ENCODE assay signal across 13 mouse cellular contexts in the genomic region with DNA sequence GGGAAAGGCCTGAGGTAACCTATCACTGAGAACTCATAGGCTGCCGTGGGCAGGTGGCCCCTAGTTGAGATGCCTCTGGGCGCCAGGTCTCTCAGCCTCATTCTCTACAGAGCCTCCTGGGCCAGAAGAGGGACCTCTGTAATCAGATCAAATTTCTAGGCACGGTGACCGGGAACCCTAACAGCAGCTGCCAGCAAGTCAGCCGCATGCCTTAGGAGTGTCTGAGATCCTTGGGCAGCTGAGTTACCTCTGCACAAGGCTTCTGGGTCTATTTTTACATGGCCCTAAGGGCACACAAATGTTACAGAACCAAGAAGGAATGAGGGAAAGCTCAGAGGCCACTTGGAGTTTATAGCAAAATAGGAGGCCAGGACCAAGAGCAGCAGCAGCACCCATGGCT.
"Had no signal": no experiment of that assay in that cellular context is flagged by ENCODE, and none has a peak within 500 bp of the region (broad histone marks: within the 10 kb centered on the region; RNA-seq: fewer than 3 reads in every experiment).

No protein-coding gene starts in this region.

- H3K9me3 ChIP-seq: liver, embryonic 12.5 days had no signal

- H3K4me1 ChIP-seq: liver, embryonic 12.5 days had no signal

- H3K4me3 ChIP-seq: layer of hippocampus, adult 2 months; liver, embryonic 12.5 days had no signal

- H3K36me3 ChIP-seq: liver, embryonic 12.5 days had no signal

- ATAC-seq: liver, embryonic 12.5 days; midbrain, embryonic 16.5 days had no signal

- DNase-seq: kidney, postnatal 10 days; kidney, postnatal 4 days; left cerebral cortex, postnatal 4 days; lung, embryonic 14.5 days; lung, postnatal 10 days; lung, postnatal 4 days; right cerebral cortex, postnatal 14 days; thymus, postnatal 4 days had no signal

- H3K4me2 ChIP-seq: liver, embryonic 12.5 days; lung, embryonic 14.5 days; midbrain, embryonic 11.5 days had no signal

- H3K27me3 ChIP-seq: liver, embryonic 12.5 days had no signal

- H3K9ac ChIP-seq: liver, embryonic 12.5 days; lung, embryonic 14.5 days had no signal

- H3K27ac ChIP-seq: layer of hippocampus, adult 2 months; liver, embryonic 12.5 days; stomach, postnatal 0 days had no signal
